8 mouse cellular contexts compared by ENCODE assay signal in the genomic region with DNA sequence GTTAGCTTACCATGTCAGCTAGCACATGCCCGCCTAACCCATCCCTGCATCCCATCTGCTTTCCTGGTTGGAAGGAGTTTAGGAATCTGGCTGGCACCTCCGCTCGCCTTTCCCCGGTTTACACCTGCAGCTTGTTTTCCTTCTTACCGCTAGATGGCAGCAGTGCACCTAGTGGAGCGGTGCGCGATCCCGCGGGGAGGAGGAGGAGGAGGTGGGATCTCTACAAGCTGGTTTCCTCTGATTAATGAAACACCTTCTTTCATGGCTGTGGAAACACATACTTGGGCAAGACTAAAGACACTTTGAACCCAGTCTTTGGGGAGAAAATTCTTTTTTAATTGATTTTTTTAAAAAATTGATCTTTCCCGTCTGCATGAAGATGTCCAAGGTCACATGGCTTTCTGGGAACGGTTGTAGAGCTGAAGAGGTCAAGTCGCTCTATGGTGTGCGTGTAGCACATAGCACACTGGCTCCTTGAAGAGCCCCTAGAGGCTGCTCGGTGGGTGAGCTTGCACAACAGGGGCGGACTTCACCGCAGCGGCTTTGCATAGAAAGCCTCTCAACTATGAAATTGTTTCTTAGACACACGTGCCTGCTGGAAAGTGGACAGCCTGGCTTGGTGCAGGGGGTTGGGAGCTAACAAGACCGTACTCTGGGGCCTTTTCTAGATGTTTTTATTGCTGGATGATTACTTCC. TPM values are rescaled to one million over a fixed set of nuclear protein-coding genes. Genes with fewer than 3 reads are reported as not detected.
DNase-seq lines count a peak whose midpoint lies in the region; ATAC-seq lines count a peak whose summit lies in the region.

No protein-coding gene starts in this region.

- H3K9ac ChIP-seq in intestine, embryonic 16.5 days (ENCODE audit: low read depth, low read length): 0 out of 2 replicates have a peak overlapping the region, but pooled peaks have one; percentile 17

- peak; percentile 66 for ATAC-seq in intestine, embryonic 16.5 days

- H3K27ac ChIP-seq in intestine, embryonic 16.5 days (ENCODE audit: low read length): no peak overlapping the region
- no peak overlapping the region for H3K27ac ChIP-seq in midbrain, embryonic 10.5 days (replicated peaks)

- peaks cover 7% of the 10 kb centered on the region; the same call in 1 of the 2 replicates for H3K27me3 ChIP-seq in intestine, embryonic 16.5 days (replicated peaks; ENCODE audit: control insufficient read depth, insufficient read depth, low read length)
- H3K27me3 ChIP-seq in midbrain, embryonic 10.5 days (ENCODE audit: low read depth, poor library complexity, severe bottlenecking): peaks cover 54% of the 10 kb centered on the region

- no peaks in the 10 kb centered on the region for H3K36me3 ChIP-seq in intestine, embryonic 16.5 days (ENCODE audit: control insufficient read depth, insufficient read depth, low read length)
- no peaks in the 10 kb centered on the region for H3K36me3 ChIP-seq in midbrain, embryonic 10.5 days

- peaks cover 3% of the 10 kb centered on the region; the same call in 1 of the 2 replicates for H3K4me1 ChIP-seq in intestine, embryonic 16.5 days (ENCODE audit: control insufficient read depth, insufficient read depth, low read length)
- H3K4me1 ChIP-seq in midbrain, embryonic 10.5 days: peaks cover 24% of the 10 kb centered on the region

- H3K4me2 ChIP-seq in intestine, embryonic 16.5 days (ENCODE audit: low read depth, low read length): peak overlapping the region; percentile 56

- intact Hi-C loops in left cerebral cortex, postnatal 36 days (cut with DNase I): loop anchor here (1.0 to 10.0 kb wide), 2 partner anchors 33 to 132 kb away; no protein-coding TSS in a partner anchor

- H3K9me3 ChIP-seq in intestine, embryonic 16.5 days (ENCODE audit: control insufficient read depth, low read length): no peaks in the 10 kb centered on the region
- H3K9me3 ChIP-seq in midbrain, embryonic 10.5 days (replicated peaks): no peaks in the 10 kb centered on the region

- DNase-seq in adrenal gland, adult 2 months: peak; percentile 78
- DNase-seq in embryo, embryonic 11 days: peak; percentile 87
- peak; percentile 34 to 59 for DNase-seq in gastrocnemius, postnatal 4 days (ENCODE audit: low spot score in 2 of 2)
- peak; percentile 72 for DNase-seq in left cerebral cortex, postnatal 36 days (ENCODE audit: low spot score in 2 of 2)
- peak; percentile 72 for DNase-seq in midbrain, embryonic 10.5 days (ENCODE audit: low spot score)
- DNase-seq in right cerebral cortex, postnatal 36 days (ENCODE audit: low spot score in 2 of 2): peak; percentile 36 to 44
- peak; percentile 45 to 74 for DNase-seq in urinary bladder, postnatal 4 days (ENCODE audit: low spot score in 2 of 2)

- peak overlapping the region; percentile 21 for H3K4me3 ChIP-seq in intestine, embryonic 16.5 days (ENCODE audit: low read length)
- peak overlapping the region; percentile 35 for H3K4me3 ChIP-seq in midbrain, embryonic 10.5 days

- WGBS in intestine, embryonic 16.5 days: 12% methylated on average over 20 of the region's 20 CpGs
- WGBS in midbrain, embryonic 10.5 days: 6% methylated on average over 20 of the region's 20 CpGs

RNA-seq across cellular contexts. Expression of gene Ropn1, which starts 17.5 kb away (rescaled TPM):
- total RNA-seq in adrenal gland, adult 2 months (2021): not detected
- polyA plus RNA-seq in adrenal gland, adult 2 months (2012; rRNA removed): not detected in 2 replicates
- not detected for total RNA-seq in gastrocnemius, postnatal 4 days (2021)
- not detected in 2 replicates for polyA plus RNA-seq in intestine, embryonic 16.5 days (2015; fragmentation: Nextera tagmentation; extraction: Ambion mirVana)
- total RNA-seq in left cerebral cortex, postnatal 36 days (2021): under 1 TPM in 1 of 2 experiments, not detected in 1; 0.49 TPM
- not detected in 2 replicates for polyA plus RNA-seq in midbrain, embryonic 10.5 days (2016; fragmentation: Nextera tagmentation; extraction: Ambion mirVana)

RNA-seq across cellular contexts. Expression of gene Ccdc14, which starts 23.2 kb away (rescaled TPM):
- total RNA-seq in adrenal gland, adult 2 months (2021): 1 to 10 TPM; 1.4 to 3.0 TPM
- polyA plus RNA-seq in adrenal gland, adult 2 months (2012; rRNA removed): 0.49 and 0.52 TPM in 2 replicates
- total RNA-seq in gastrocnemius, postnatal 4 days (2021): 1 to 10 TPM; 6.5 to 7.2 TPM
- polyA plus RNA-seq in intestine, embryonic 16.5 days (2015; fragmentation: Nextera tagmentation; extraction: Ambion mirVana): 4.2 and 4.5 TPM in 2 replicates
- total RNA-seq in left cerebral cortex, postnatal 36 days (2021): 1 to 10 TPM; 2.4 TPM
- 10.3 and 11.0 TPM in 2 replicates for polyA plus RNA-seq in midbrain, embryonic 10.5 days (2016; fragmentation: Nextera tagmentation; extraction: Ambion mirVana)
